Mouse (Mus musculus) embryo, embryonic 11 days (tissue): ENCODE data around the gene Wdr89.

Experiments used
- DNase-seq: peaks from one replicate; pipeline ENCODE4 v3.0.0-alpha.2; 2015

The Wdr89 gene

DNA sequence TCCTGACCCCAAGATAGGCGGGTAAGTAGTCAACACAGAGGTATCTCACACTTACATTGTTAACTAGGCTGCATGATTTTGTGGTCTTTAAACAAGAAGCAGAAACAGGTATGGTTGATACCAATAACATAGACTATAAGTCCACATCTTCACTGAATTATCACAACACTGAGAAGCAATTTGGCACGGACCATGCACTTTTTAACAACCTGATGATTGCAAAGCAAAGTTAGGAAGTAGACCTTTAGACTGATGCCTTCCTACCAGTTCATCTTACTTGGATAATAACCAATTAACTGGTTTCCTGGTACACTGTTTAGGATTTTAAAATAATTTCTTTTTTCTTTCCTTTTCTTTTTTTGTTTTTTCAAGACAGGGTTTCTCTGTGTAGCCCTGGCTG, 1.1 kb downstream of the Wdr89 start:
- DNase-seq = no peak

GRCm38 (mm10) chr12:75666939-75667338, 2.4 kb downstream of the Wdr89 start:
- no peak for DNase-seq

GRCm38 (mm10) chr12:75664516-75664810, 4.9 kb downstream of the Wdr89 start:
- peak; percentile 15 for DNase-seq

DNA sequence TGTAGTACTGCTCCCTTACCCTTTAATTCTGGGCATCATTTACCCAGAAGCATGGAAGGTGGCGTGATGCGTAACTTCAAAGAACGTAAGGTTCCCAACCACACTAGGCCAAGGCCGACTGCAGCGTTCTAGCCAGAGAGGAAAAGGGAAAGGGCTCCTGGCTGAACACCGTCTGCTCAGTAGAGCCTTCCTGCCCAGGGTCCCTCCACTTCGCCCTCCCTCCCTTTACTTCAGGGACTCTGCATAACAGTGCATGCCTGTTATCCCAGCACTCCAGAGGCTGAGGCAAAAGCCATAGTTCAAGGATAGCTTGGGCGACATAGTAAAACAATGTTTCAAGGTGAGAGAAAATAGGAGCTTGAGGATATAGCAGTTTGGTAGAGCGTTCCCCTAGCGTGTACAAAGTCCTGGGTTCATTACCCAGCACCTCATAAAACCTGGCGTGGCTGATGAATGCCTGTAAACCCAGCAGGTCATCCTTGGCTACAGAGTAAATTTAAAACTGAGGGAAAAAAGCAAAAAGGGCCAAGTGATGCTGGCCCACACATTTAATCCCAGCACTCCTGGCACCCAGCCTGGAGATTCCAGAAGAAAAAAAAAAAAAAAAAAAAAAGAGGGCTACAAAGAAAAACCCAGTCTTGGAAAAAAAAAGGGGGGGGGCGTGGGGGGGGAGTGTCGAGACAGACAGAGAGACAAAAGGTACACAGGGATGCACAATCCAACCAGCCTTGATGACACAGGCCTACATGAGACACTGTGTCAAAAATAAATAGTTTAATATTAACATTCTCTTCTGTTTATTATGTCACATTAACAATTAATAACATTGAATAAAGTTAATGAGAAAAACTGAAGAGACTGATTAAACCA, 5.5 kb downstream of the Wdr89 start:
- DNase-seq = no peak

- DNase-seq = no peak
Measured at GRCm38 (mm10) chr12:75662376-75662775, 7.0 kb downstream of the Wdr89 start.

GRCm38 (mm10) chr12:75658403-75658802, 10.9 kb downstream of the Wdr89 start:
- DNase-seq = no peak

- peak; percentile 42 for DNase-seq
Measured at GRCm38 (mm10) chr12:75656580-75656979, 12.8 kb downstream of the Wdr89 start.

DNA sequence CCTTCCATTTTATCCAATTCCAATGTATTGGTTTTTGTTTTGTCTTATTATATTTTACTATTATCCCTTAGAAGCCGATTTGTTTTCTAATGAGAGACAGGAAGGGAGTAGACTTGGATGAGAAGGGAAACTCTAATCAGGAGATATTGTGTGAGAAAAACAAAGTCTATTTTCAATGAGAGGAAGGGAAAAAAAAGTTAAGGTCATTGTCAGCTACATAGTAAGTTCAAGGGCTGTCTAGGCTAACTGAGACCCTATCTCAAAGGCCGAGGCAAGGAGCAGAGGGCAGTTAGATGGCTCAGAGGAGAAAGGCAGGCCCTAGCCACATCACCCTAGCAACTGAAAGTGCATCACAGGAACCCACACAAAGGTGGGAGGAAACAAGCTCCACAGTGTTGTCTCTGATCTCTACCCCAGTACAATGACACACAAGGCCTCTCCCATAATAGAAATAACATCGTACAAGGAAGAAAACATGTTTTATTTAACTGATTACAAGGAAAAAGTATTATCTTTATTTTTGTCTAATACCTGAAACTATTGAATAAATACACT, 15.0 kb downstream of the Wdr89 start:
- no peak for DNase-seq

GRCm38 (mm10) chr12:75649706-75650093, 19.6 kb downstream of the Wdr89 start:
- DNase-seq = no peak

DNA sequence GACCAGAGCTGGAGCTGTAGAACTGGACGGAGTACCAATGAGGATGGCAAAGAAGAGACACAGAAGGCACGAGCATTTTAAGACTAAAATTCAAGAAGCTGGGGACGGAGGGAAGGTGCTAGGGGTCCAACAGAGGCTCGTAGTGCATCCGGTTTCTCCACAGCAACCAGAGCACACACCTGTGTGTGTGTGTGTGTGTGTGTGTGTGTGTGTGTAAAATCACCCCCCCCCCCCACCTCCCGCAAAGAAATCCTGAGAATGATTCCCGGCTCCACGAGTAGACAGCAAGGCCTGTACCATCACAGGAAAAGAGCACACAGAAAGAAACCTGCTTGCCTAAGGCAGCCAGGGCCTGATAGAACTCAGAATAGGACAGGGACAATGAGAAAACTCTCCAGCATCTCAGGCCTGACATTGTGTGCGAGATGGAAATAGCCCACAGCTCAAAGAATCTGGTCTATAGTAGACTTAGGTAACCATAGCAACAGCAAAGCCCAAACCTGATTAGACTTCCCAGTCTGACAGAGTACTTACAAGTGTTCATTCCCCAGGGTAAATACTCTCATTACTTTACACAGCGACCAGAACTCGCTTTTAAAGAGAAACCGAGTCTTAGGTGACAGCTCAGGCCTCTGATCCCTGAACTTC, 20.2 kb downstream of the Wdr89 start:
- DNase-seq = peak; percentile 49

DNA sequence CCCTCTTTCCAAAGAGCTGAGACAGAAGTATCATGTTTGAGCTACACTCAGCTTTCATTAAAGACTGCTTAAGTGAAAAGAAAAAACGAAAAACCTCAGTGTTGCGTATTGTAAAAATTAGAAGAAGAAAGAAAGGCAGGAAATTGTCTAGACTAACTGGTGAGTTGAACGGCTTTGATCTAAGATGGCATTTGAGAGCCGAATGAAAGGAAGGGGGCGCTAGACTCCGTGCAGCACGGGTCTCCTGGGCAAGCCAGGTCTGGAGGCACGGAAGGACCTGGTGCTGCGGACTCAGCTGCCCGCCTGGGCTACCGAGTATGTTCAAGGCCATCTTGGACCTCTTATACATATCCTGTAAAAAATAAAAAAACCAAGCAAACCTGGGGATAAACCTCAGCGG, 21.1 kb downstream of the Wdr89 start:
- DNase-seq = peak; percentile 12

DNA sequence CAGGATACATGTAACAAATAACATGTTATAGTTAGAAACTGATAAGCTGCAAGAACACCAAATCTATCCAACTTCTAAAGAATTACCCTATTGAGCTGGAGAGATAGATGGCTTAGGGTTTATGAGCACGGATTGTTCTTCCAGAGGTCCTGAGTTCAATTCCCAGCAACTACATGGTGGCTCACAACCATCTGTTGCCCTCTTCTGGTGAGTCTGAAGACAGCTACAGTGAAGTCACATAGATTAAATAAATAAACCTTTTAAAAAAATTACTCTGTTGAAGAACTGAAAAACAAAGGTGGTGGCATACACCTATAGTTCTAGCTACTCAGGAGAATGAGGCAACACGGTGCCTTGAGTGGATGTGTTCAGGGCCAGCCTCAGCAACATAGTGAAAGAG, 21.7 kb downstream of the Wdr89 start:
- no peak for DNase-seq

DNA sequence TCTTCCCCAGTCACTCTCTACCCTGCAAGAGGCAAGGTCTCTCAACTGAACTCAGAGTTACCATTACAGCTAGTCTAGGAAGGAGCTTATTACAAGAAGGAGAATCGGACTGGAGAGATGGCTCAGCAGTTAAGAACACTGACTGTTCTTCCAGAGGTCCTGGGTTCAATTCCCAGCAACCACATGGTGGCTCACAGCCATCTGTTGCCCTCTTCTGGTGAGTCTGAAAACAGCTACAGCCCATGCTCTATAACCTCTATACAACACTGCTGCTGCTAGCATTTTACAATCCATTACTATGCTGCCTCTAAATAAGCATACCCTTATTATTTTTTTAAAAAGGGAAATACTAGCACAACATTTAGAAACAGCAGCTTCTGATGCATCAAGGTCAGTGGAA, 23.6 kb downstream of the Wdr89 start:
- DNase-seq = no peak

GRCm38 (mm10) chr12:75641726-75642125, 27.6 kb downstream of the Wdr89 start:
- DNase-seq = no peak

DNA sequence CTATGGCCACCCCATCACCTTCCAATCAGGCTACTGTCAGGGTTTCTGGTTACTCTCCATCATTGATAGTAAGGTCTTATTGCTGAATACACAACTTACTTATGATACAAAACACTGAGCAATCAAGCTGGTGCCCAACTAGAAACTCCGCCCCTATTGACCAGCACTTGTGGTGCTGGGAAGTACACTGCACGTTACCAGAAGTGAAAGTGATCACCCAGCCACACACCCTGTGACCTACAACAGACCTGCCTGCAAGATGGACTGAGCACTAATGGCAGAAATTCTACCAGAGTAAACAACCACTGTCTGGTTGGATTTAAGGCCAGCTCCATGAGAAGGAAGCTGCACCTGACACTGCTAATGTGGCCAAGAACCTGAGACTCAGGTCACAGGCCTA, 31.0 kb downstream of the Wdr89 start:
- no peak for DNase-seq

DNA sequence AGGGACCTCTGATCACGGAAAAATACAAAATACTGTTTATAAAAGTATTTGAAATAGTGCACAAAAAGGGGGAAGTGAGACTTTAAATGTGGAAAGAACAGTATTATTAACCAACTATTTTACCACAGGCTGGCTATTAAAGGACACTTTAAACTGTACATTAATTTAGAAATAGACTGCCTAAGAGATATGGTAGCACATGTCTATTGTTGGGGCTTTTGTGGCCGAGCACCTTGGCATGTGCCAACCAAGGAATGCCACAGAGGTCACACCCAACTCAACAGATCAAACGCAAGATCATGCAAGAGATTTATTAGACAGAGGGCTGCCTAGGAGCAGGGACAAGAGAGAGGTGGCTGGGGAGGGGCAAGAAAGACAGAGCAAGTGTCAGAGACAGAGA, 32.2 kb downstream of the Wdr89 start:
- no peak for DNase-seq

- DNase-seq = no peak
Measured at GRCm38 (mm10) chr12:75635771-75636430, 33.4 kb downstream of the Wdr89 start.

DNA sequence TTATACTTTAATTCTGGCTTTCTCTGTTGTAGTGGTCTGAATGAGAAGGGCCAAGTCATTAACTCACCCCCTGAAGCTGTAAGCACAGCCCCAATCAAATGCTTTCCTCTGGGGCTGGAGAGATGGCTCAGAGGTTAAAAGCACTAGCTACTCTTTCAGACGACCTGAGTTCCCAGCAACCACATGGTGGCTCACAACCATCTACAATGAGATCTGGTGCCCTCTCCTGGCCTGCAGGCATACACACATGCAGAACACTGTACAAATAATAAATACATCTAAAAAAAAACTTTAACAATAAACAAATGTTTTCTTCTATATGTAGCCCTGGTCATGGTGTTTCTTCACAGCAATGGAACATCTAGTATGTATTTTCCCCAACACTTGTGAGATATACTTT, 39.7 kb downstream of the Wdr89 start:
- DNase-seq = no peak

GRCm38 (mm10) chr12:75623292-75623691, 46.0 kb downstream of the Wdr89 start:
- DNase-seq = no peak

GRCm38 (mm10) chr12:75622835-75623234, 46.5 kb downstream of the Wdr89 start:
- no peak for DNase-seq

- no peak for DNase-seq
Measured at GRCm38 (mm10) chr12:75616841-75617240, 52.5 kb downstream of the Wdr89 start.

- peak; percentile 61 for DNase-seq
Measured at GRCm38 (mm10) chr12:75616158-75616791, 53.1 kb downstream of the Wdr89 start.

DNA sequence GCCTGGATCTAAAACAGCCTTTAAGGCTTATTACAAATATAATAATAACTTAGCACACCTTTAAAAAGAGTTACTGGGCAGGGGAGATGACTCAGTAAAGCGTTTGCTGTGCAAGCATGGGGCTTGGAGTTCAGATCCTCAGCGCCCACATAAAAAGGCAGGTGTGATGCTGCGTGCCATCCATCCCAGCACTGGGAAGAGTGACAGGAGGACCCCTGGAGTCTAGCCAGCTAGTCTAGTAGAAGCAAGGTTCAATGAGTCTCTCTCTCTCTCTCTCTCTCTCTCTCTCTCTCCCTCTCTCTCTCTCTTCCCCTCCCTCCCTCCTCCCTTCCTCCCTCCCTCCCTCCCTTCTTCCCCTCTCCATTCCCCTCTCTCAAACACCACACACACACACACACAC, 53.8 kb downstream of the Wdr89 start:
- no peak for DNase-seq
